Mouse (Mus musculus) Muller cell, postnatal 12 days (primary cell): ENCODE results near the gene Nsun2.

Experiments used
- DNase-seq: peaks from one replicate; pipeline ENCODE4 v3.0.0-alpha.2; 2015; ENCODE audit errors: inconsistent ontology term

The Nsun2 gene

GRCm38 (mm10) chr13:69524158-69524530, 9.4 kb upstream of the Nsun2 start:
- DNase-seq = no peak

- DNase-seq = no peak
Observed at GRCm38 (mm10) chr13:69525867-69526266, 7.7 kb upstream of the Nsun2 start.

DNA sequence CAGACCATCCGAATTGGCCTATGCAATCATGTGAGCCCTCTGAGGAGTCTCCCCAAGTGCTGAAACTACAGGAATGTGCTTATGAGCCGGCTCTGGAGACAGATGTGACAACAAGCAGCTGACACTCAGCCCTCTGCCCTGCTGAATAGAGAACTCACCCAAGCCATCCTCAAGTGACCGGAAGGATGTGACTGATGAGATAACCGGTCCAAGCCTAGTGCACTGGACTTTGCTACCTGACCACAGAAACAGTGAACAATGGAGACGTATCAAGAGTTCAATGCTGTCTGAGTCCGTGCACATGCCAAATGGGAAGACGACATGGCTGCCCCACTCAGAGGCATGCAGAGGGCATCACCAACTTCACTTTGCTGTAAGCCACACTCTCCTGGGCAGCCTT, 5.0 kb upstream of the Nsun2 start:
- DNase-seq = no peak

DNA sequence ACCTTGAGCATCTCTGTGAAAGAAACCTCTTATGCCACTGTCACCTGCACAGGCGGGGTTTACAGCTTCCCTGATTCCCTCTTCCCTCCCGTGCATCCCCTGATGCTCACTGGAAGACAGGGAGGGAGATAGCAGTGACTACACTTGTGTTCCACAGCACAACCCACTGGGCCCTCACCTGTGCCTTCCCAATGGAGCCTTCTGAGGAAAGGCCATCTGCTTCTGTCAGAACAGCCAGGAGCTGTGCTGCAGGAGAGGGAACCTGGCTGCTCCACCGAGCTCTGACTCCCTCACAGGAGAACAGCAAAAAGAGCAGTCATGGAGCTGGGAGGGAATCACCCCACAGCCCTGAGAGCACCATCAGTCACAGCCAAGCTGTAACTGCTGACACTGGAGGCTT, 3.4 kb upstream of the Nsun2 start:
- DNase-seq = no peak

GRCm38 (mm10) chr13:69530951-69531350, 2.6 kb upstream of the Nsun2 start:
- no peak for DNase-seq

GRCm38 (mm10) chr13:69531431-69531830, 2.1 kb upstream of the Nsun2 start:
- no peak for DNase-seq

- no peak for DNase-seq
Observed at GRCm38 (mm10) chr13:69532101-69532892, 1.2 kb upstream of the Nsun2 start.

DNA sequence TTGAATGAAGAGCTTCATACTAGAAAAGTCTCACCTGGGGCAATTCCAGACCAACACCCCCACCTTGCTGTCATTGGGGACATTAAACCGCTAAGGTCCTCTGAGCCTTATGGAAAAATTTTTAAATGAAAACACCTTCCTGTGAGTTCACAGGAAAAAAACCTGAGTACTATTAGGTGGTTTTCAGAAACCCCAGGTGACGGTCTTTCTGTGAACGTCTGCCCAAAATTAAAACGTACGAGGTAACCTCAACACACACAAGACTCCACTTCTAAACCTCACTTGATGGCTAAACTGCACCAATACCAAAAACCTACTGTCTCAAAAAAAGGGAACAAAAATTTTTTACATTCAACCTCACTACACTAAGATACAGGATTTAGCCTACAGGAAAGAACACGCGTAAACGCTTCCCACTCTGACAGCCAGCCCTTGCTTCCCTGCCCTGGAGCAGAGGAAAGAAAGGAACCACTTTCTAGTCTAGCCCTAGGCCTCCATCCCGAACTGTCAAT, 597 bp upstream of the Nsun2 start:
- no peak for DNase-seq

DNA sequence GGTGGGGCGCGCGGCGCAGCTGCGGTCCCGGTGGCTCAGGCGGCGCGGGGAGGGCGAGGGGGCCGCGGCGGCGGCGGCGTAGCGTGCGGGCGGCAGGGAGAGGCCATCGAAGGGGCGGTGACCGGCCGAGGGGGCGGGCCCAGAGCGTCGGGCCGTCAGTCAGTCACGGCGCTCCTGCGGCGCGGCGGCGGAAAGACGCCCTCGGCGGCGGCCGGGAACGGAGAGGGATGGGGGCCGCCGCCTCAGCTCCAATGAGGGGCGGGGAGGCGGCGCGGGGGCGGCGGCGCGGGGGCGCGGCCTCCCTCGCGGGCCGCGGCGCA, 748 bp downstream of the Nsun2 start, which contains the start of gene Tent4a:
Gene Tent4a (minus strand): TSS at position 284 of the 320 bp plus-strand sequence.
- DNase-seq = no peak

DNA sequence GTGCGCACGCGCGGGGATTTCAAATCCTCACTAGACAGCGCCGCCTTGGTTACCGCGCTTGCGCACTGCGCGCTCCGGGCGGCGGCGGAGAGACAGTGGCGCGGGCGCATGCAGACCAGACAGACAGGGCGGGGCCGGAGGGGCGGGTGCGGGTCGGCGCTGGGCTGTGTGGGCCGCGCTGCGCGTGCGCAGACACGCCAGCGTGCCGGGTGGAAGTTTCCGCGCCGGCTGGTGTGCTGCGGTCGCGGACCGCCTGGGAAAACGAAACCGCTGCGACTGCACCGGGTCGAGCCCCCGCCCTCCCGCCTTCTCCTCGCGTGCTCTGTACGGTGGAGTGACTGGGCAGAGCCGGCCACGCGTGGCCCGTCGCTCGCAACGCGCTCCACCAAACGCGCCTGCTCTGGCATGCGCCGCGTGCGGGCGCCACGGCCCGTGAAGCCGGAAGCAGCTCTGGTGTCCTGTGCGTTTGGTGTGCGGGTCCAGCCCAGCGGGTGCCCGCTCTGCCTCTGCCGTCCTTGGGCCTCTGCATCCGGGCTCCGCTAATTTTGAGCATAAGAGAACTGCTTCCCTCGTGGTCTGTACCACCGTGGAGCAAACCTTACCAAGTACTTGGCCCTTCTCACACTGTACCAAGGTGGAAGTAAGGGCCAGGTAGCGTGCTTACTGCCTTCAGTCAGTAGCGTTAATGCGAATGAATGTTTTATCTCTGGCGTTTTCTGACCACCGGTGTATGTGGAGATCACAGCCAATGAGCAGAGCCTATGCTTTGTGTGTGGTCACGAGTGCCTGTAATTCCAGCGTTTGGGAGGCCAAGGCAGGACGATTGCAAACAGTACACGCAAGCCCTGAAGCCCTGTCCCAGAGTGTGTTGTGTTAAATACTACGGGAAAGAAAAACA, 1.4 kb downstream of the Nsun2 start:
- peak; percentile 99 for DNase-seq

GRCm38 (mm10) chr13:69536021-69536420, 2.5 kb downstream of the Nsun2 start:
- no peak for DNase-seq

DNA sequence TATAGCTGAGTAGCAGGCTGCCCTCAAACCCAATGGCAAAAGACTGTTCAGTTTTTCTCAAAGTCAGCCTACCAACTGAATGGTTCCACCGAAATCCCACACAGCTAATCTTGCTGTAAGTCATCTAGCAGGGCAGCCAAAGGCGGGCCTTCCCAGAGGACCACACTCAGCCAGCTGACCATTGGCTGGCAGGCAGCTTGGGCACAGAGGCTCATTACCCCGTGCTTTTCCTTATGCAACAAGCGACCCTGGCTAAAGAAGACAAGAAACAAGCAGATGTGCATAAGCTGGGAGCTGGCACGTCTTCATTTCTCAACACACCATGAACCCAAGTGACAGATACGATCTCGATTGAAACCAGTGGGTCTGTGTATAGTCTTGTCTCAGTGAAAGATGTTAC, 3.8 kb downstream of the Nsun2 start:
- DNase-seq = no peak

- no peak for DNase-seq
Observed at GRCm38 (mm10) chr13:69538327-69538726, 4.8 kb downstream of the Nsun2 start.

DNA sequence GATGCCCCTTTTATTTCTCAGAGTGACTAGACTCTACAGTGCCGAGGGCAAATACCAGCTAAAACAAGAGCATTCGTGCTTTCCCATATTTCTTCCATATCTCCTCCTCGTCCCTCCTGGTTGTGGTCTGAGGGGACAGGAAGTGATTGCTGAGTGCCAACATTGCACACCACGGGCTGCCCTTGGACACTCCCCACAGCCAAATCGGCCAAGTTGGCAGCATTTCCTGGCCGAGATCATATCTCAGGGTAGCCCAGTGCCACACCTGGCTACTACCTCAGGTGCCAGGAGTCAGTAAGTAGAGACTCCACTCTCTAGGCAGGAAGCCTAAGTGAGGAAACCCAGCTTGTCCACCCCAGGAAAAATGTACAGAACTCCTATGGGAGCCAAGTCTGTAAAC, 7.7 kb downstream of the Nsun2 start:
- no peak for DNase-seq

- DNase-seq = peak; percentile 42
Observed at GRCm38 (mm10) chr13:69541776-69542175, 8.2 kb downstream of the Nsun2 start.

GRCm38 (mm10) chr13:69542571-69543352, 9.2 kb downstream of the Nsun2 start:
- DNase-seq = peak; percentile 77

GRCm38 (mm10) chr13:69543595-69543994, 10.0 kb downstream of the Nsun2 start:
- peak; percentile 36 for DNase-seq

DNA sequence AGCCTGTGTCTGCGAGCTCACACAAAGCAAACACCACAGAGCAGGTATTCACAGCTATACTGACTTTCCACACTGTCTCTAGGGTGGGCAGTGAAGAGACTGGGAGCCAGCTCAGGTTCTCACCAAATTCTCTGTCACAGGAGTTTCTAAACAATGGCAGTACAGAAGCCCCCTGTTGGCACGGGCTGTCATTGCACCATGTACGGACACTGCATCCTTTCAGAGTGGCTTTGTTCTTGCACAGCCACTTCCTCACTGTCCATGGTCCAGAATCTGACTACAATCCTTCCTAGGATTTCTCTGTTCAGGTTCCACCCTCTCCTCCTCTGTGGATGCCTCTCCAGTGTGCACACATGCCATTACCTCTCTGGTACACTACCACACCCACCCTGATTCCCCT, 11.5 kb downstream of the Nsun2 start:
- DNase-seq = no peak

DNA sequence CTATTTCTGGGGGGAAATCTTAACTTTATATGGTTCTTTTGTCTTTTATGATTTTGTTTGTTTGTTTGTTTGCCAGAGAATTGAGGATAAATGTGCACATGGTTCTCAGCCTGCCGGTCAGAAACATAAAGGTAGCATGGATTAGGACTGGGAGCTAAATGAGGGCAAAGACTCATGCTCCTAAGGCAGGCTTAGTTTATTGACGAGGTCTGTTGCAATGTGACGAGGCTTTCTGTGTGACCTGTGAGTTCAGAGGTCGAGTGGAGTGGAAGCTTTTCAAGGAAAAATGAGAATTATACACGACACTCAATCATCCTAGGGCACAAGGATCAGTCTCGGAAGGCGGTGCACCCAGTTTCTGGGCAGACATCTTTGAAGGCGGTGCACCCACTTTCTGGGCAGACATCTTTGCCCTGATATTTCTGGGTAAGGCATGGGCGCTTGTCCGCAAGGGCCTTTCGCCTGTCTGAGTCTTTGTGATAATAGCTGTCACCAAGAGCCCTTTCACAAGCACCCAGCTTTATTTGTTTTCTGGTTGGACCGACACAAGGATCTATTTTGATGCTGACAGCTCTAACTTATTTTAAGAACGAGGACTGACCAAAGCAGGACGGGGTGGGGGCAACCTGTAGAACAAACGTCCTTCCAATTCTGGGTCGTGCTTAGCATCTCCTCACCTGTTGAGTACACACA, 14.1 kb downstream of the Nsun2 start:
- no peak for DNase-seq

DNA sequence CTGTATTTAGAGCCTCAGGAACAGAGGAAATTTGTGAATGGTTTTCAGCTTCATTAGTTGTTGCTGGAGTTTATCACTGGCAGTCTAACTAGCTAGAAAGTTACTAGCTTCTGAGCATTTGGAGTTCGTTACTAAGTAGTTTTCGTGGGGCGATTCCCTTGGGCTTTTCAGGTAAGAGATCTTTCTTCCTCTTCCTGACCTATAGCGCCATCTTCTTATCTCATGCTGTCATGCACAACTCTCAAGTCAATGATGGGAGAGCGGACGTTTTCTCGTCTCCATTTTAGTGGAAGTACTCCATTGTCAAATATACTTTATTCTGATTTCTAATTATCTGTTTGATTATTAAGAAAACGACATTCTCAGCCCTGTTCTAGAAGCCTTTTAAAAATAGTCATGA, 16.4 kb downstream of the Nsun2 start:
- DNase-seq = no peak

GRCm38 (mm10) chr13:69550831-69551230, 17.3 kb downstream of the Nsun2 start:
- DNase-seq = no peak
